Mouse (Mus musculus): ENCODE data around the gene Cd3e. TPM values are rescaled to one million over a fixed set of nuclear protein-coding genes. Genes with fewer than 3 reads are reported as not detected.
"Not testable (repeated sequence)": the region's sequence is repeated elsewhere in the genome, so short reads cannot be mapped to it uniquely, and the experiment has no call there.

Gene Cd3e
- polyA plus RNA-seq, 1 experiment from 2014 or later: not detected

GRCm38 (mm10) chr9:44981104-44981503 is 28.3 kb downstream of the Cd3e start:
- Histone ChIP-seq H3K4me3 (ENCODE audit: low read depth, low read length) (no peak overlapping the region), H3K27me3 (ENCODE audit: insufficient read depth, low read length) (0 out of 2 replicates have a peak, but pooled peaks cover 3% of the 10 kb centered on the region), H3K4me1 (ENCODE audit: insufficient read depth) (0 out of 2 replicates have a peak, but pooled peaks cover 3% of the 10 kb centered on the region), H3K36me3 (replicated peaks; ENCODE audit: insufficient read depth, low read length) (no peaks in the 10 kb centered on the region), H3K9ac (replicated peaks) (no peak overlapping the region), H3K27ac (ENCODE audit: low read depth) (no peak overlapping the region), H3K9me3 (ENCODE audit: low read length) (no peaks in the 10 kb centered on the region), H3K4me2 (ENCODE audit: low read depth, low read length) (no peak overlapping the region)
- TF ChIP-seq EP300 (IDR thresholded peaks at IDR 0.05; ENCODE audit: low read depth) (no peak), CTCF (IDR thresholded peaks at IDR 0.05; ENCODE audit: low read depth) (no peak)
- WGBS (ENCODE audit: insufficient replicate concordance): 89% methylated on average over 2 of the region's 2 CpGs
- DNase-seq: no peak
- ATAC-seq: no peak

GRCm38 (mm10) chr9:44980242-44980641 is 29.2 kb downstream of the Cd3e start, which contains the start of gene Cd3g:
Gene Cd3g (minus strand): TSS chr9:44980431.
- ATAC-seq (no peak), DNase-seq (peak; percentile 22)
- 0 out of 2 replicates have a peak, but pooled peaks cover 3% of the 10 kb centered on the region for H3K27me3 ChIP-seq (ENCODE audit: insufficient read depth, low read length)
- H3K4me3 ChIP-seq (ENCODE audit: low read depth, low read length): no peak within 1 kb of the TSS
- no peaks in the 10 kb centered on the region for H3K4me1 ChIP-seq (ENCODE audit: insufficient read depth)
- WGBS (ENCODE audit: insufficient replicate concordance): 53% methylated on average over 3 of the region's 3 CpGs
- H3K9ac ChIP-seq (replicated peaks): no peak within 1 kb of the TSS
- TF ChIP-seq CTCF (IDR thresholded peaks at IDR 0.05; ENCODE audit: low read depth): no peak
- TF ChIP-seq EP300 (IDR thresholded peaks at IDR 0.05; ENCODE audit: low read depth): no peak
- no peak within 1 kb of the TSS for H3K4me2 ChIP-seq (ENCODE audit: low read depth, low read length)
- no peaks in the 10 kb centered on the region for H3K9me3 ChIP-seq (ENCODE audit: low read length)
- H3K36me3 ChIP-seq (replicated peaks; ENCODE audit: insufficient read depth, low read length): no peaks in the 10 kb centered on the region
- H3K27ac ChIP-seq (ENCODE audit: low read depth): no peak within 1 kb of the TSS

GRCm38 (mm10) chr9:44979806-44980205 is 29.6 kb downstream of the Cd3e start:
- H3K4me1 ChIP-seq (ENCODE audit: insufficient read depth): no peaks in the 10 kb centered on the region
- ATAC-seq (no peak), DNase-seq (no peak)
- 0 out of 2 replicates have a peak, but pooled peaks cover 3% of the 10 kb centered on the region for H3K27me3 ChIP-seq (ENCODE audit: insufficient read depth, low read length)
- no peak overlapping the region for H3K9ac ChIP-seq (replicated peaks)
- H3K36me3 ChIP-seq (replicated peaks; ENCODE audit: insufficient read depth, low read length): no peaks in the 10 kb centered on the region
- no peak overlapping the region for H3K27ac ChIP-seq (ENCODE audit: low read depth)
- TF ChIP-seq EP300 (IDR thresholded peaks at IDR 0.05; ENCODE audit: low read depth) (no peak), CTCF (IDR thresholded peaks at IDR 0.05; ENCODE audit: low read depth) (no peak)
- no peak overlapping the region for H3K4me3 ChIP-seq (ENCODE audit: low read depth, low read length)
- no peaks in the 10 kb centered on the region for H3K9me3 ChIP-seq (ENCODE audit: low read length)
- WGBS (ENCODE audit: insufficient replicate concordance): 69% methylated on average over 7 of the region's 7 CpGs
- H3K4me2 ChIP-seq (ENCODE audit: low read depth, low read length): no peak overlapping the region

DNA sequence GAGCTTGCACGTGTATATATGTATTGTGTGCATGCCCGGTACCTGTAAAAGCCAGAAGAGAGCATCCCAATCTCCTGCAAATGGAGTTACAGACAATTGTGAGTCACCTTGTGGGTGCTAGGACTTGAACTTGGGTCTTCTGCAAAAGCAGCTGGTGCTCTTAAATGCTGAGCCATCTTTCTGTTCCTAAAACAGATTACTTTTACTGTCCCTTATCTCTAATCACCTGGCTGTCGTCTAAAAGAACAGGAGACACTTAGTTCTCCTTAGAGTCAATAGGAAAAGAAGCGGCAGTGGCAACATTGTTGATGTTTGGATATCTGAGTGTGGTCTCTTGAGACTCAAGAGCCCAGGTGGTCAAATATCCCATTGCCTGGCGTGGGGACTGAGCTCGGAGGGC is 31.6 kb downstream of the Cd3e start:
- Histone ChIP-seq H3K4me1 (ENCODE audit: insufficient read depth) (no peaks in the 10 kb centered on the region), H3K27ac (ENCODE audit: low read depth) (no peak overlapping the region), H3K36me3 (replicated peaks; ENCODE audit: insufficient read depth, low read length) (no peaks in the 10 kb centered on the region), H3K9me3 (ENCODE audit: low read length) (no peaks in the 10 kb centered on the region), H3K4me3 (ENCODE audit: low read depth, low read length) (no peak overlapping the region), H3K9ac (replicated peaks) (no peak overlapping the region), H3K27me3 (ENCODE audit: insufficient read depth, low read length) (peaks cover 3% of the 10 kb centered on the region; the same call in 1 of the 2 replicates), H3K4me2 (ENCODE audit: low read depth, low read length) (no peak overlapping the region)
- 63% methylated on average over 6 of the region's 6 CpGs for WGBS (ENCODE audit: insufficient replicate concordance)
- ATAC-seq (no peak), DNase-seq (no peak)
- TF ChIP-seq EP300 (IDR thresholded peaks at IDR 0.05; ENCODE audit: low read depth): no peak
- no peak for TF ChIP-seq CTCF (IDR thresholded peaks at IDR 0.05; ENCODE audit: low read depth)

DNA sequence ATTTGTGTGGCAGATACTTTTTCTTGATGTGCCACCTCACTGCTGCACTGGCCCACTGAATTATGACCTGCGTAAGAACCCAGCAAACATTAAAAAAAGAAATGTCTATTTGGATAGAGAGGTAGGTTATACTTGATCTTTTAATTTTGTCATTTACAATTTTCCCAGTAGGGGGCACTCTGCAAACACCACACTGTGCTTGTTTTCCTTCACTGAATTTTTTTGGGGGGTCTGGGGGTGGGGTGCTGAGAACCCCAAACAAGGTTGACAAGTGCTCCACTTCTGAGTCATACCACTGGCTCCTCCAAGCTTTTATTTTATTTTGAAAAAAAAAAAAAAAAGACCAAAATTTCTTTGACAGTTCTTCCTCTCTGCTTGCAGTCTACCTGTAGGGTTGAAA is 40.0 kb downstream of the Cd3e start:
- Histone ChIP-seq H3K9ac (replicated peaks) (no peak overlapping the region), H3K27me3 (ENCODE audit: insufficient read depth, low read length) (no peaks in the 10 kb centered on the region; the same call in 1 of the 2 replicates), H3K4me2 (ENCODE audit: low read depth, low read length) (no peak overlapping the region), H3K27ac (ENCODE audit: low read depth) (no peak overlapping the region), H3K36me3 (replicated peaks; ENCODE audit: insufficient read depth, low read length) (no peaks in the 10 kb centered on the region), H3K9me3 (ENCODE audit: low read length) (no peaks in the 10 kb centered on the region), H3K4me1 (ENCODE audit: insufficient read depth) (peaks cover 10% of the 10 kb centered on the region; the same call in 1 of the 2 replicates), H3K4me3 (ENCODE audit: low read depth, low read length) (no peak overlapping the region)
- WGBS (ENCODE audit: insufficient replicate concordance): 63% methylated on average over 1 of the region's 1 CpGs
- DNase-seq: no peak
- TF ChIP-seq EP300 (IDR thresholded peaks at IDR 0.05; ENCODE audit: low read depth): no peak
- TF ChIP-seq CTCF (IDR thresholded peaks at IDR 0.05; ENCODE audit: low read depth): peak; percentile 42
- no peak for ATAC-seq

GRCm38 (mm10) chr9:44967763-44968162 is 41.7 kb downstream of the Cd3e start:
- H3K27ac ChIP-seq (ENCODE audit: low read depth); H3K27me3 ChIP-seq (ENCODE audit: insufficient read depth, low read length); H3K4me2 ChIP-seq (ENCODE audit: low read depth, low read length); DNase-seq; H3K36me3 ChIP-seq (replicated peaks; ENCODE audit: insufficient read depth, low read length); H3K9me3 ChIP-seq (ENCODE audit: low read length); H3K4me1 ChIP-seq (ENCODE audit: insufficient read depth); ATAC-seq; H3K9ac ChIP-seq (replicated peaks); H3K4me3 ChIP-seq (ENCODE audit: low read depth, low read length): not testable (repeated sequence)
- 74% methylated on average over 5 of the region's 5 CpGs for WGBS (ENCODE audit: insufficient replicate concordance)

DNA sequence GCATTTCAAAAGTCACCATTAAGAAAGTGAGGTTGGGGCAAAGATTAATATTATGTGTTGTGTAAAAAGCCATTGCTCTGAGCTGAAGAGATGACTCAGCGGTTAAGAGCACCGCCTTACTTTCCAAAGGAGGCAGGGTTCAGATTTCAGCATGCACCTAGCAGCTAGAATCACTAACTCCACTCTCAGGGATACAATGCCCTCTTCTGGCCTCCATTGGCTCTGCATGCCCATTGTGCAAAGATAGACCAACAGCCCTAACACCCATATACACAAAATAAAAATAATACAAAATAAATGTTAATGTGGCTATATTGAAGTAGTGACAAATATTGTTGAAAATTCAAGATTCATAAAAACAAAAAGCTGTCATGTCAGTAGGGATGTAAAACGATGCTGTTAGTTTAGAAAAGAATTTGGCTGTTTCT is 42.6 kb downstream of the Cd3e start:
- H3K36me3 ChIP-seq (replicated peaks; ENCODE audit: insufficient read depth, low read length): peaks cover 8% of the 10 kb centered on the region
- H3K4me2 ChIP-seq (ENCODE audit: low read depth, low read length): no peak overlapping the region
- no peaks in the 10 kb centered on the region for H3K9me3 ChIP-seq (ENCODE audit: low read length)
- H3K4me3 ChIP-seq (ENCODE audit: low read depth, low read length): no peak overlapping the region
- peak; percentile 79 for DNase-seq
- 22% methylated on average over 3 of the region's 3 CpGs for WGBS (ENCODE audit: insufficient replicate concordance)
- peak; percentile 19; the same call in 1 of the 2 replicates for ATAC-seq
- no peaks in the 10 kb centered on the region for H3K27me3 ChIP-seq (ENCODE audit: insufficient read depth, low read length)
- TF ChIP-seq CTCF (IDR thresholded peaks at IDR 0.05; ENCODE audit: low read depth) (peak; percentile 91), EP300 (IDR thresholded peaks at IDR 0.05; ENCODE audit: low read depth) (peak; percentile 47; the same call in 1 of the 2 replicates)
- no peak overlapping the region for H3K9ac ChIP-seq (replicated peaks)
- H3K4me1 ChIP-seq (ENCODE audit: insufficient read depth): peaks cover 10% of the 10 kb centered on the region; the same call in 1 of the 2 replicates
- no peak overlapping the region for H3K27ac ChIP-seq (ENCODE audit: low read depth)
